Mouse (Mus musculus) intestine, postnatal 0 days (tissue): ENCODE results near the gene Slc25a51. TPM values are rescaled to one million over a fixed set of nuclear protein-coding genes. Genes with fewer than 3 reads are reported as not detected.

Experiments used
- ATAC-seq: fragments of 200-750 bp; cut with Nextera tagmentation; 2 replicates; pipeline ENCODE4 v1.8.0; 2017; ENCODE audit warnings: mild to moderate bottlenecking, moderate TSS enrichment, moderate library complexity
- H3K27ac ChIP-seq: fragments of 300-500 bp; sonication (generic); 2 replicates; pipeline ENCODE4 v1.5.1; 2014; ENCODE audit warnings: mild to moderate bottlenecking, low read depth, low read length, moderate library complexity
- H3K27me3 ChIP-seq: fragments of 300-500 bp; sonication (generic); replicated peaks from 2 replicates; pipeline ENCODE4 v1.6.1; 2014; ENCODE audit warnings: low read length, mixed read lengths; ENCODE audit not compliant: control insufficient read depth, insufficient read depth
- H3K36me3 ChIP-seq: fragments of 300-500 bp; sonication (generic); 2 replicates; pipeline ENCODE4 v1.6.1; 2014; ENCODE audit warnings: mild to moderate bottlenecking, moderate library complexity; ENCODE audit not compliant: control insufficient read depth, insufficient read depth
- H3K4me1 ChIP-seq: fragments of 300-500 bp; sonication (generic); replicated peaks from 2 replicates; pipeline ENCODE4 v1.6.1; 2014; ENCODE audit warnings: antibody characterized with exemption, low read length, mixed read lengths; ENCODE audit not compliant: control insufficient read depth, insufficient read depth
- H3K4me2 ChIP-seq: fragments of 300-500 bp; sonication (generic); replicated peaks from 2 replicates; pipeline ENCODE4 v1.6.1; 2014; ENCODE audit warnings: low read depth, mild to moderate bottlenecking, moderate library complexity
- H3K4me3 ChIP-seq: fragments of 300-500 bp; sonication (generic); 2 replicates; pipeline ENCODE4 v1.5.1; 2014; ENCODE audit warnings: low read depth, low read length
- H3K9ac ChIP-seq: fragments of 300-500 bp; sonication (generic); 2 replicates; pipeline ENCODE4 v1.6.1; 2014; ENCODE audit warnings: mild to moderate bottlenecking, low read depth, low read length
- H3K9me3 ChIP-seq: fragments of 300-500 bp; sonication (generic); 2 replicates; pipeline ENCODE4 v1.6.1; 2016; ENCODE audit warnings: mixed run types; ENCODE audit not compliant: control insufficient read depth
- CTCF ChIP-seq: sonication (generic); IDR thresholded peaks from 2 replicates; pipeline ENCODE4 v1.5.1; 2016; ENCODE audit warnings: low read depth, mild to moderate bottlenecking, control low read depth, antibody characterized with exemption, moderate library complexity
- WGBS: fragments of 180-500 bp; shearing (Covaris S2); extraction: QIAGEN DNeasy Blood & Tissue Kit; methylation state at CpG from one replicate; pipeline ENCODE4 v1.1.7; 2014; 5-methylcytosine and 5-hydroxymethylcytosine counted together
- polyA plus RNA-seq: library from polyadenylated mRNA; unstranded; fragments of >200 nt; fragmentation: Nextera tagmentation; extraction: Ambion mirVana; gene quantifications from 2 replicates; pipeline ENCODE4 v1.2.1, GENCODE M21; 2015

The Slc25a51 gene
- polyA plus RNA-seq, 1 experiment from 2014 or later: 40.9 TPM

- Histone ChIP-seq H3K9me3 (no peaks in the 10 kb centered on the region), H3K4me1 (no peaks in the 10 kb centered on the region), H3K27me3 (no peaks in the 10 kb centered on the region), H3K4me2 (no peak overlapping the region), H3K27ac (no peak overlapping the region), H3K4me3 (no peak overlapping the region), H3K9ac (no peak overlapping the region), H3K36me3 (peaks cover 5% of the 10 kb centered on the region; the same call in 1 of the 2 replicates)
- WGBS: 81% methylated on average over 3 of the region's 3 CpGs
- TF ChIP-seq CTCF: no peak
- ATAC-seq: no peak
These were observed 22.8 kb upstream of the Slc25a51 start for GRCm38 (mm10) chr4:45431316-45431715.

GRCm38 (mm10) chr4:45429451-45429850 is 20.9 kb upstream of the Slc25a51 start:
- no peaks in the 10 kb centered on the region for H3K27me3 ChIP-seq
- WGBS: 89% methylated on average over 7 of the region's 7 CpGs
- H3K36me3 ChIP-seq: 0 out of 2 replicates have a peak, but pooled peaks cover 5% of the 10 kb centered on the region
- H3K9me3 ChIP-seq: no peaks in the 10 kb centered on the region
- ATAC-seq: no peak
- H3K27ac ChIP-seq: no peak overlapping the region
- no peak overlapping the region for H3K4me2 ChIP-seq
- TF ChIP-seq CTCF: no peak
- no peaks in the 10 kb centered on the region for H3K4me1 ChIP-seq
- H3K4me3 ChIP-seq: no peak overlapping the region
- no peak overlapping the region for H3K9ac ChIP-seq

- Histone ChIP-seq H3K36me3 (peaks cover 14% of the 10 kb centered on the region), H3K9ac (no peak overlapping the region), H3K27ac (no peak overlapping the region), H3K27me3 (no peaks in the 10 kb centered on the region), H3K4me1 (peaks cover 9% of the 10 kb centered on the region), H3K4me3 (no peak overlapping the region), H3K4me2 (no peak overlapping the region), H3K9me3 (no peaks in the 10 kb centered on the region)
- TF ChIP-seq CTCF: peak; percentile 70
- WGBS: 79% methylated on average over 13 of the region's 13 CpGs
- ATAC-seq: no peak
These were observed 18.3 kb upstream of the Slc25a51 start for GRCm38 (mm10) chr4:45426724-45427457.

- H3K4me2 ChIP-seq: no peak overlapping the region
- H3K9me3 ChIP-seq: no peaks in the 10 kb centered on the region
- peak overlapping the region; percentile 21; the same call in 1 of the 2 replicates for H3K27ac ChIP-seq
- H3K9ac ChIP-seq: no peak overlapping the region
- ATAC-seq: peak; percentile 48; the same call in 1 of the 2 replicates
- 35% methylated on average over 8 of the region's 8 CpGs for WGBS
- no peak for TF ChIP-seq CTCF
- peaks cover 16% of the 10 kb centered on the region for H3K36me3 ChIP-seq
- peaks cover 9% of the 10 kb centered on the region for H3K4me1 ChIP-seq
- H3K27me3 ChIP-seq: no peaks in the 10 kb centered on the region
- no peak overlapping the region for H3K4me3 ChIP-seq
These were observed 14.8 kb upstream of the Slc25a51 start for GRCm38 (mm10) chr4:45423406-45423805.

GRCm38 (mm10) chr4:45422640-45423039 is 14.1 kb upstream of the Slc25a51 start:
- H3K4me1 ChIP-seq: peaks cover 9% of the 10 kb centered on the region
- no peaks in the 10 kb centered on the region for H3K27me3 ChIP-seq
- H3K4me2 ChIP-seq: no peak overlapping the region
- H3K27ac ChIP-seq: no peak overlapping the region
- no peak for TF ChIP-seq CTCF
- 0 out of 2 replicates have a peak, but pooled peaks have one; percentile 17 for ATAC-seq
- H3K4me3 ChIP-seq: no peak overlapping the region
- H3K36me3 ChIP-seq: peaks cover 16% of the 10 kb centered on the region
- H3K9ac ChIP-seq: no peak overlapping the region
- WGBS: 70% methylated on average over 10 of the region's 10 CpGs
- H3K9me3 ChIP-seq: no peaks in the 10 kb centered on the region

GRCm38 (mm10) chr4:45421519-45422260 is 13.1 kb upstream of the Slc25a51 start:
- ATAC-seq: no peak
- peaks cover 11% of the 10 kb centered on the region for H3K36me3 ChIP-seq
- no peak for TF ChIP-seq CTCF
- no peaks in the 10 kb centered on the region for H3K9me3 ChIP-seq
- no peak overlapping the region for H3K4me2 ChIP-seq
- WGBS: 82% methylated on average over 11 of the region's 11 CpGs
- no peak overlapping the region for H3K27ac ChIP-seq
- H3K4me3 ChIP-seq: no peak overlapping the region
- no peak overlapping the region for H3K9ac ChIP-seq
- H3K4me1 ChIP-seq: peaks cover 9% of the 10 kb centered on the region
- no peaks in the 10 kb centered on the region for H3K27me3 ChIP-seq
